Mouse (Mus musculus) midbrain, embryonic 14.5 days (tissue): Measurements from ENCODE around the gene Lmod2. TPM values are rescaled to one million over a fixed set of nuclear protein-coding genes. Genes with fewer than 3 reads are reported as not detected.

ENCODE experiments used
- ATAC-seq: fragments of 200-750 bp; cut with Nextera tagmentation; 2 replicates; pipeline ENCODE4 v1.8.0; 2017; ENCODE audit warnings: moderate number of reproducible peaks, moderate library complexity; ENCODE audit not compliant: low FRiP score, low TSS enrichment
- DNase-seq: peaks from one replicate; pipeline ENCODE4 v3.0.0-alpha.2; 2015
- H3K27ac ChIP-seq: fragments of 300-500 bp; sonication (generic); replicated peaks from 2 replicates; pipeline ENCODE4 v1.5.1; 2014; ENCODE audit warnings: mild to moderate bottlenecking, low read depth, low read length, moderate library complexity
- H3K27me3 ChIP-seq: fragments of 300-500 bp; sonication (generic); 2 replicates; pipeline ENCODE4 v1.6.1; 2014; ENCODE audit warnings: low read length, control low read depth, mixed read lengths; ENCODE audit not compliant: control insufficient read depth, insufficient read depth
- H3K36me3 ChIP-seq: fragments of 300-500 bp; sonication (generic); 2 replicates; pipeline ENCODE4 v1.6.1; 2014; ENCODE audit warnings: low read length, control low read depth; ENCODE audit not compliant: control insufficient read depth, insufficient read depth
- H3K4me1 ChIP-seq: fragments of 300-500 bp; sonication (generic); 2 replicates; pipeline ENCODE4 v1.6.1; 2014; ENCODE audit warnings: mild to moderate bottlenecking, antibody characterized with exemption, low read length, control low read depth; ENCODE audit not compliant: control insufficient read depth, insufficient read depth
- H3K4me2 ChIP-seq: fragments of 300-500 bp; sonication (generic); 2 replicates; pipeline ENCODE4 v1.6.1; 2014; ENCODE audit warnings: mild to moderate bottlenecking, low read length, moderate library complexity
- H3K4me3 ChIP-seq: fragments of 300-500 bp; sonication (generic); replicated peaks from 2 replicates; pipeline ENCODE4 v1.5.1; 2014; ENCODE audit warnings: low read depth, low read length
- H3K9ac ChIP-seq: fragments of 300-500 bp; sonication (generic); replicated peaks from 2 replicates; pipeline ENCODE4 v1.6.1; 2014; ENCODE audit warnings: mild to moderate bottlenecking, low read length, moderate library complexity
- H3K9me3 ChIP-seq: fragments of 300-500 bp; sonication (generic); 2 replicates; pipeline ENCODE4 v1.6.1; 2016; ENCODE audit warnings: low read length, control low read depth, mixed read lengths; ENCODE audit not compliant: control insufficient read depth
- WGBS: fragments of 180-500 bp; shearing (Covaris S2); extraction: QIAGEN DNeasy Blood & Tissue Kit; methylation state at CpG from one replicate; pipeline ENCODE4 v1.1.7; 2014; 5-methylcytosine and 5-hydroxymethylcytosine counted together
- polyA plus RNA-seq: library from polyadenylated mRNA; unstranded; fragments of >200 nt; fragmentation: Nextera tagmentation; extraction: Ambion mirVana; gene quantifications from 2 replicates; pipeline ENCODE4 v1.2.1, GENCODE M21; 2014

Lmod2 gene
- polyA plus RNA-seq, 1 experiment from 2014 or later, result not detected

DNA sequence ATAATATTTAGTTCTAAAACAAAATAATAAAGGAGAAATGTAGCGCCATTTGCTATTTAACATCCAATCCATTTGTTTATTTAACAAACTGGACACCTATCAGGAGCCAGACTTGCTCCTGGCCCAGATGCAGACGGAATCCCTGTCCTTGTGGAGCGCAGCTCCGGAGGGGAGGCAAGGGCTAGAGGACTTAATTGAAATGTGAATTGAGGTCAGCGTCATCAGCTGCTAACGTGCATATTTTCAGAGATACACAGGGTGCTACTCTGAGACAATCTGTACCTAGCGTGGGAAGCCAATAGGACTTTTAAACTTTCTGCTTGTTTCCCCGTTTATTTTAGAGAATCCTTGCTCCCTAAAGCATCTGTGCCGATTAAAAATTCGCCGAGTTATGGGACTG is 27.3 kb upstream of the Lmod2 start:
- DNase-seq, result no peak
- Histone ChIP-seq H3K27me3 (no peaks in the 10 kb centered on the region), H3K27ac (no peak overlapping the region), H3K36me3 (no peaks in the 10 kb centered on the region), H3K4me3 (no peak overlapping the region), H3K9ac (no peak overlapping the region), H3K4me2 (no peak overlapping the region), H3K9me3 (no peaks in the 10 kb centered on the region), H3K4me1 (no peaks in the 10 kb centered on the region)
- ATAC-seq, result no peak
- WGBS, result 74% methylated on average over 11 of the region's 11 CpGs

DNA sequence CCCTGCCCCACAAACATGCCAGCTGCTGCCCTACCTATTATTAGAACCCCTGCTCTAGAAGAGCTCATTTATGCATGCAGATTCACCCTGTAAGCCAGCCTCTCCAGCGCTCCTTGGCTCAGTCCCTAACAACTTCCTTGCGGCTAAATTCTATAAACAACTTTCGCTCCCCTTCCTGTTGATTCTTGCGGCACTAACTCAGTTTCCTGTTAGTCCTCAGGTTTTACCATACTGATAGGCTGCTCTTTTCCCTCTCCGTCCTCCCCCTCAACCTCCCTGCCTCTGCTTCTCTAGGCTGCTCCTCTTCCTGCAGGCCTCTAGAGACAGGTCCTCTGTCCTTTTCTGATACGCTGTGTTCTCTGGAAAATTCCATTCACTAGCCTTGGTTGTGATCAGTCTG is 26.4 kb upstream of the Lmod2 start:
- 84% methylated on average over 6 of the region's 6 CpGs for WGBS
- no peak for ATAC-seq

DNA sequence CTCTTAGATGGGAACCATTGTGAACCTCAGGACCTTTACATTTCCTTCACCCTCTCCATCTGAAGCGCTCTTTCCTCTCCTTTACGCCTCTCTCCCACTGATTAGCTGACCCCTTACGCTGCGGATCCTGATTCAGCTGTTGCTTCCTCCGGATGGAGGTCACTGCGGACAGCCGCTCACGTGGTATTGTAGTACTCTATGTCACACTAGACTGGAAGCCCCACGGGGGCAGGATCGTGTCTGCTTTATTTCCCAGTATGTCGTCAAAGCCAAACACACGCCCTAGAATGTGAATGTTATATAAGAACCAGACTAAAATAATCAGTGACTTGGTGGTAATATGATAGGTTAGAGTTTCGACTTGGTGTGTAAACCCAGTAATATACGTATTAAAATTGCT is 25.1 kb upstream of the Lmod2 start:
- Histone ChIP-seq H3K9me3 (no peaks in the 10 kb centered on the region), H3K36me3 (no peaks in the 10 kb centered on the region), H3K4me2 (no peak overlapping the region), H3K4me3 (no peak overlapping the region), H3K4me1 (no peaks in the 10 kb centered on the region), H3K27ac (no peak overlapping the region), H3K27me3 (no peaks in the 10 kb centered on the region), H3K9ac (no peak overlapping the region)
- DNase-seq (no peak), ATAC-seq (no peak)
- 94% methylated on average over 14 of the region's 14 CpGs for WGBS

More for the DNA sequence above, 26.4 kb upstream of the Lmod2 start:
- Histone ChIP-seq H3K27me3 (no peaks in the 10 kb centered on the region), H3K4me2 (no peak overlapping the region), H3K9ac (no peak overlapping the region), H3K9me3 (no peaks in the 10 kb centered on the region), H3K4me1 (no peaks in the 10 kb centered on the region), H3K36me3 (no peaks in the 10 kb centered on the region), H3K4me3 (no peak overlapping the region), H3K27ac (no peak overlapping the region)
- DNase-seq, result no peak

DNA sequence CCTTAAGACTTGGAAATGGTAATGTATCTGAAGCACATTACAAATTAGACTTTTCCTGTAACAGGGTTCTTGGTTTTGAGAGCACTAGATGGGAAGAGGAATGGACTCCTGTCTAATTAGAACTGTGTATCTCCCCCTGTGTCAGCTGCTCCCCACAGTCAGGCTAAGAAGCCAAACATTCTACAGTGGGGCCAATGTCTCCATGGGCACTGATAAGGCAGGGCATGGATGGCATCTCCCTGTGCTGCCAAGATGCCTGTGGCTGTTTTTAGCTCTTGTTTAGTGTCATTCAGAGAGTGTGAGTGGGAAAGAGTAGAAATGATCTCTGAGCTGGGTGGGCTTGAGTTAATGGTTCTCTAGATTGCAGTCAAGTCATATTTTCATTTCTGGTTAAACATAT is 24.2 kb upstream of the Lmod2 start:
- H3K9ac ChIP-seq, result no peak overlapping the region
- no peak overlapping the region for H3K4me3 ChIP-seq
- H3K4me2 ChIP-seq, result no peak overlapping the region
- no peaks in the 10 kb centered on the region for H3K36me3 ChIP-seq
- no peak overlapping the region for H3K27ac ChIP-seq
- no peaks in the 10 kb centered on the region for H3K4me1 ChIP-seq
- no peak for DNase-seq
- H3K27me3 ChIP-seq, result no peaks in the 10 kb centered on the region
- no peaks in the 10 kb centered on the region for H3K9me3 ChIP-seq
- ATAC-seq, result no peak

DNA sequence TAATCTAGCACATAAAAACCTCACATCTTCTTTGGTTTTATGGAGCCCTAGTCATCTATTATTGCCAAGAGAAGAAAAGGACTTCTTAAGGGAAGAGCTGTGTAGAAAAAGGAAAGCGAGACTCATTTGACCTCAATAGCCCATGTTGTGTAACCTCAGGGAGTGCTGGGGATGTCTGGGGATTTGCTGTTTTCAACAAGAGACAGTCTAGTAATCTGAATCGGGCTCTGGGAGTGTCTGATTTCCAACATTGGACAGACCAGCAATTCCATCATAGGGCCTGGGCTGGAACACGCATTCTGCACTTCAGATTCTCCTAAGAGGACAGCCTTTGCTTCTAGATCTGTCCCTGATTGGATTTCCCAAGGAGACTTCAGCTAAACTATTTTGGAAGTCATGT is 14.1 kb upstream of the Lmod2 start:
- no peak for ATAC-seq
- H3K4me3 ChIP-seq, result no peak overlapping the region
- 82% methylated on average over 3 of the region's 3 CpGs for WGBS
- H3K9me3 ChIP-seq, result no peaks in the 10 kb centered on the region
- H3K27me3 ChIP-seq, result no peaks in the 10 kb centered on the region
- DNase-seq, result no peak
- no peak overlapping the region for H3K27ac ChIP-seq
- H3K4me2 ChIP-seq, result no peak overlapping the region
- no peaks in the 10 kb centered on the region for H3K36me3 ChIP-seq
- no peaks in the 10 kb centered on the region for H3K4me1 ChIP-seq
- H3K9ac ChIP-seq, result no peak overlapping the region

DNA sequence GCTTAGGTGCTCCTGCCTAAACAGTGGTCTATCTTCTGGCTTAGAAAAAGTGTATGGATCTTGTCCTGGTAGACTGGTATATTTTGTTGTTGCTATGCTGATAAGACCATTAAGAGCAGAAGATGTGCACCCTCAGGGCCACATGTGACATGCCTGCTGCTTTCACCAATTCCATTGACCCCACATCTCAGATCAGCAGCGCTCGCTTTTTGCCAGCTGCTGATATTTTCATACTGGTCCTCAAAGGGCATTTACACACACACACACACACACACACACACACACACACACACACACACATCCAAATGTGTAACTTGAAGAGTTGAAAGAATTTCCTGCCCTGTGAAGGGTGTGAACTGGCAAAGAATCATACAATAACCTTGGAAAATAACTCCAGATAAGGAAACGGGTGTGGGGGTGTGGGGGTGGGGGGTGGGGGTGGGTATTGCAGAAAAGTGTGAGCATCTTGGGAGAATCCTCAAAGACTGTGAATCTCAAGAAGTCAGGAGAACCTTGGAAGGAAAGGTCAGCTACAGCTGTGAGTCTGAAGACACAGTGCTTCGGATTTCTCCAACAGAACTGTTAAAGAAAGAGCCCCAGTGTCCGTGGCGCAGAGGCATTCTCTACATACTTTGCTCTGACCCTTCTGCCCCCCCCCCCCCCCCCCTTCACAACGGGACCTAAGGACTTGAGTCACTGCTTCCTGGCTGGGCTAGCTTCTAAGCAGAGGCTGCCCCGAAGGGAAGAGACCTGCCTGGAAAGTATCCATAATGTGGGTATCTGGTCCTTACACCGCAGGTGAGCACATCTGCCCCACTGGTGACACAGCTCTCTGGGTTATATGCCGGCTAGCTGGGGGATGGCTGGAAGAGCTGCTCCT is 11.9 kb upstream of the Lmod2 start:
- no peaks in the 10 kb centered on the region for H3K4me1 ChIP-seq
- no peak overlapping the region for H3K4me2 ChIP-seq
- H3K27me3 ChIP-seq, result no peaks in the 10 kb centered on the region
- H3K36me3 ChIP-seq, result no peaks in the 10 kb centered on the region
- H3K4me3 ChIP-seq, result no peak overlapping the region
- H3K9me3 ChIP-seq, result no peaks in the 10 kb centered on the region
- DNase-seq, result no peak
- no peak overlapping the region for H3K9ac ChIP-seq
- ATAC-seq, result no peak
- 68% methylated on average over 10 of the region's 10 CpGs for WGBS
- no peak overlapping the region for H3K27ac ChIP-seq

DNA sequence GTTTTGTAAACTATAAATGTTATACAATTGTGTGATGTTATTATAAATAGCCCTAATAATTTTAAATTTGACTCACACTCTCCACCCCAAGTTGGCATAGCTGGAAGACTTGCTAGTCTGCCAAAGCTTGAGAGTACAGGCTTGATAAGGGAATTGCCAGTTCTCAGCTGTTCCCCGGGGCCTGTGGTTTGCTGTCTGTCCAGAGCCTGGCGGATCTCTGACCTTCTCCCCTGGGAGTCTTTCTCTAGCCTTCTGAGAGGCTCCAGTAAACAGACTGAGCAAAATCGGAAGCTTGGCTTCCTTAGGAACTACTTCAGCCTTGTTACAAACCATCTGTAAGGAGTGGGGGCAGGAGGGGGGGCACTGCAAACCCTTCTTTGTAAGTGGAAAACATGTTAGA is 10.7 kb upstream of the Lmod2 start:
- H3K4me1 ChIP-seq, result no peaks in the 10 kb centered on the region
- H3K4me2 ChIP-seq, result no peak overlapping the region
- H3K9ac ChIP-seq, result no peak overlapping the region
- H3K27me3 ChIP-seq, result no peaks in the 10 kb centered on the region
- no peaks in the 10 kb centered on the region for H3K9me3 ChIP-seq
- no peak overlapping the region for H3K4me3 ChIP-seq
- no peaks in the 10 kb centered on the region for H3K36me3 ChIP-seq
- no peak for ATAC-seq
- H3K27ac ChIP-seq, result no peak overlapping the region
- 50% methylated on average over 3 of the region's 3 CpGs for WGBS
- DNase-seq, result peak; percentile 9

DNA sequence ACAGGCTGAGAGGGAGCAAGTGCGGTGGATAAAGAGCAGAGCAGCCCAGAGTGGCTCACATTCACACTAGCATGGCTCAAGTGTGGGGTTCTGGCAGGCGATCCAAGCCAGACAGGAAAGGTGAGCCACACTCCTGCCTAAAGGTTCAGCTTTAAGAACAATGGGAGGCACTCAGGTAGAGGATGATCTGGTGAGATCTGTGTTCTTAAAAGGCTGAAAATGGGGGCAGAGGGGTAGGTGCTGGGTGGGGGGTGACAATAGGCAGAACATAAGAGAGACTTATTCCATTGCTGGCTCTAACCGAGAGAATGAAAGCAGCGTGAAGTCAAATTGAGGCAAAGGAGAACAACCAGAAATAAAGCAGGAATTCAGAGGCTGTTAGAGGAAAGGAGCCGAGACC is 7.3 kb upstream of the Lmod2 start:
- no peaks in the 10 kb centered on the region for H3K9me3 ChIP-seq
- H3K4me3 ChIP-seq, result no peak overlapping the region
- no peaks in the 10 kb centered on the region for H3K27me3 ChIP-seq
- H3K4me2 ChIP-seq, result no peak overlapping the region
- no peak overlapping the region for H3K9ac ChIP-seq
- no peaks in the 10 kb centered on the region for H3K4me1 ChIP-seq
- WGBS, result 87% methylated on average over 5 of the region's 5 CpGs
- DNase-seq, result no peak
- no peak overlapping the region for H3K27ac ChIP-seq
- H3K36me3 ChIP-seq, result no peaks in the 10 kb centered on the region
- no peak for ATAC-seq

DNA sequence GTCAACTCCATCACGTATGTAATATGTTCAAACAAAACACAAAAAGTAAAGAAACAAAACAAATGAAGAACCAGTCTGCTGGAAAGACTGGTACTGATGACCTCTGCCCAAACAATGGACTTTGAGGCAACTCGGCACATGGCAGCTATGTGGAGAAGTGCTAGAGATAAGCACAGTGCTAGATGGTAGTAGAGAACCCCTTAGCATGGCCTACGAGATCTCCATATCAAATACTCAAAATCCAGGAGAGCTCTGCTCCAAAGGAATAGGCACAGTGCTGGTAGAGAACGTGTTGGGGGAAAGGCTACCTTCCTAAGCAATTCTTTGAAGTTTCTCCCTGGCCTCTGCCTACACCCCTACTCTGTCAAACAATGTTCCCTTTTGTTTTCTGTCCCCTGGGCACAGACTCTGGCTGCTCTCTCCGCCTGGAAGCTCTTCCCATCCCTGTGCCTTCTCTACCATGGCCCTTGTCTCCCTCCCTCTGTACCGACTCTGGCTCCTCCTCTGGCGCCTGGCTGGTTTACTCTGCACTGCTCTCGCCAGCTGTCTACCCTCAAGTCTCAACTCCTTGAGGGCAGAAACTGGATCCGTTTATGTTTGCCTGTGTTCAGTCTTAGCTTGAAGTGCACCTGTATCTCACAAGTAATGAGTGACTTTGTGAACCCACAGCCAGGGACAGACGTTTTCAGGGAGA is 5.9 kb upstream of the Lmod2 start:
- no peaks in the 10 kb centered on the region for H3K27me3 ChIP-seq
- no peak for DNase-seq
- no peaks in the 10 kb centered on the region for H3K9me3 ChIP-seq
- no peak overlapping the region for H3K4me3 ChIP-seq
- no peak for ATAC-seq
- H3K4me1 ChIP-seq, result no peaks in the 10 kb centered on the region
- H3K4me2 ChIP-seq, result no peak overlapping the region
- H3K27ac ChIP-seq, result no peak overlapping the region
- no peaks in the 10 kb centered on the region for H3K36me3 ChIP-seq
- 49% methylated on average over 10 of the region's 10 CpGs for WGBS
- no peak overlapping the region for H3K9ac ChIP-seq
